Mouse (Mus musculus): ENCODE measurements around the gene Fahd1. TPM values are rescaled to one million over a fixed set of nuclear protein-coding genes. Genes with fewer than 3 reads are reported as not detected.
A peak's percentile ranks its signal among the peaks of the same experiment; 100 is the strongest.

The Fahd1 gene
- polyA plus RNA-seq, 1 experiment from 2014 or later: 36.5 TPM

- peak overlapping the region; percentile 99 for H3K4me2 ChIP-seq (ENCODE audit: low read depth, low read length)
- peak overlapping the region; percentile 96 for H3K9ac ChIP-seq (ENCODE audit: low read length)
- no peaks in the 10 kb centered on the region for H3K9me3 ChIP-seq (replicated peaks; ENCODE audit: control insufficient read depth, low read length)
- WGBS: 9% methylated on average over 31 of the region's 31 CpGs
- H3K36me3 ChIP-seq (ENCODE audit: control insufficient read depth, insufficient read depth, low read length): peaks cover 14% of the 10 kb centered on the region
- H3K4me3 ChIP-seq (replicated peaks; ENCODE audit: low read length): peak overlapping the region; percentile 79
- no peaks in the 10 kb centered on the region for H3K27me3 ChIP-seq (ENCODE audit: control insufficient read depth, insufficient read depth, low read length)
- H3K27ac ChIP-seq (ENCODE audit: low read length): peak overlapping the region; percentile 91
- peak; percentile 2; the same call in 1 of the 2 replicates for ATAC-seq (ENCODE audit: insufficient read depth, low FRiP score)
- H3K4me1 ChIP-seq (ENCODE audit: control insufficient read depth, insufficient read depth, low read length): peaks cover 24% of the 10 kb centered on the region
Measured at GRCm38 (mm10) chr17:24894061-24894994, 44.2 kb upstream of the Fahd1 start.

GRCm38 (mm10) chr17:24893276-24893675 lies 43.1 kb upstream of the Fahd1 start:
- Histone ChIP-seq H3K4me2 (ENCODE audit: low read depth, low read length) (no peak overlapping the region), H3K27me3 (ENCODE audit: control insufficient read depth, insufficient read depth, low read length) (no peaks in the 10 kb centered on the region), H3K4me3 (replicated peaks; ENCODE audit: low read length) (no peak overlapping the region), H3K9me3 (replicated peaks; ENCODE audit: control insufficient read depth, low read length) (no peaks in the 10 kb centered on the region), H3K36me3 (ENCODE audit: control insufficient read depth, insufficient read depth, low read length) (peaks cover 14% of the 10 kb centered on the region), H3K27ac (ENCODE audit: low read length) (no peak overlapping the region), H3K9ac (ENCODE audit: low read length) (no peak overlapping the region), H3K4me1 (ENCODE audit: control insufficient read depth, insufficient read depth, low read length) (peaks cover 24% of the 10 kb centered on the region)
- ATAC-seq (ENCODE audit: insufficient read depth, low FRiP score): no peak
- whole genome bisulfite sequencing: 91% methylated on average over 2 of the region's 2 CpGs

GRCm38 (mm10) chr17:24892785-24893184 lies 42.6 kb upstream of the Fahd1 start:
- no peaks in the 10 kb centered on the region for H3K9me3 ChIP-seq (replicated peaks; ENCODE audit: control insufficient read depth, low read length)
- no peak overlapping the region for H3K4me3 ChIP-seq (replicated peaks; ENCODE audit: low read length)
- no peak for ATAC-seq (ENCODE audit: insufficient read depth, low FRiP score)
- 88% methylated on average over 12 of the region's 12 CpGs for WGBS
- H3K27me3 ChIP-seq (ENCODE audit: control insufficient read depth, insufficient read depth, low read length): no peaks in the 10 kb centered on the region
- peaks cover 14% of the 10 kb centered on the region for H3K36me3 ChIP-seq (ENCODE audit: control insufficient read depth, insufficient read depth, low read length)
- no peak overlapping the region for H3K27ac ChIP-seq (ENCODE audit: low read length)
- no peak overlapping the region for H3K9ac ChIP-seq (ENCODE audit: low read length)
- peaks cover 28% of the 10 kb centered on the region for H3K4me1 ChIP-seq (ENCODE audit: control insufficient read depth, insufficient read depth, low read length)
- no peak overlapping the region for H3K4me2 ChIP-seq (ENCODE audit: low read depth, low read length)

GRCm38 (mm10) chr17:24891321-24891720 lies 41.2 kb upstream of the Fahd1 start:
- Histone ChIP-seq H3K36me3 (ENCODE audit: control insufficient read depth, insufficient read depth, low read length) (peaks cover 14% of the 10 kb centered on the region), H3K27me3 (ENCODE audit: control insufficient read depth, insufficient read depth, low read length) (no peaks in the 10 kb centered on the region), H3K4me3 (replicated peaks; ENCODE audit: low read length) (no peak overlapping the region), H3K9ac (ENCODE audit: low read length) (no peak overlapping the region), H3K27ac (ENCODE audit: low read length) (no peak overlapping the region), H3K4me1 (ENCODE audit: control insufficient read depth, insufficient read depth, low read length) (peaks cover 27% of the 10 kb centered on the region), H3K4me2 (ENCODE audit: low read depth, low read length) (no peak overlapping the region), H3K9me3 (replicated peaks; ENCODE audit: control insufficient read depth, low read length) (no peaks in the 10 kb centered on the region)
- 92% methylated on average over 13 of the region's 13 CpGs for WGBS
- ATAC-seq (ENCODE audit: insufficient read depth, low FRiP score): no peak

- Histone ChIP-seq H3K4me2 (ENCODE audit: low read depth, low read length) (no peak overlapping the region), H3K27ac (ENCODE audit: low read length) (no peak overlapping the region), H3K4me3 (replicated peaks; ENCODE audit: low read length) (no peak overlapping the region), H3K36me3 (ENCODE audit: control insufficient read depth, insufficient read depth, low read length) (peaks cover 14% of the 10 kb centered on the region), H3K4me1 (ENCODE audit: control insufficient read depth, insufficient read depth, low read length) (peaks cover 24% of the 10 kb centered on the region), H3K9me3 (replicated peaks; ENCODE audit: control insufficient read depth, low read length) (no peaks in the 10 kb centered on the region), H3K27me3 (ENCODE audit: control insufficient read depth, insufficient read depth, low read length) (no peaks in the 10 kb centered on the region), H3K9ac (ENCODE audit: low read length) (no peak overlapping the region)
- 84% methylated on average over 19 of the region's 19 CpGs for WGBS
- ATAC-seq (ENCODE audit: insufficient read depth, low FRiP score): no peak
Measured at GRCm38 (mm10) chr17:24890151-24891092, 40.3 kb upstream of the Fahd1 start.

- H3K4me1 ChIP-seq (ENCODE audit: control insufficient read depth, insufficient read depth, low read length): peaks cover 21% of the 10 kb centered on the region
- no peak overlapping the region for H3K4me2 ChIP-seq (ENCODE audit: low read depth, low read length)
- H3K27ac ChIP-seq (ENCODE audit: low read length): no peak overlapping the region
- H3K27me3 ChIP-seq (ENCODE audit: control insufficient read depth, insufficient read depth, low read length): no peaks in the 10 kb centered on the region
- 86% methylated on average over 3 of the region's 3 CpGs for WGBS
- H3K4me3 ChIP-seq (replicated peaks; ENCODE audit: low read length): no peak overlapping the region
- H3K9ac ChIP-seq (ENCODE audit: low read length): no peak overlapping the region
- no peak for ATAC-seq (ENCODE audit: insufficient read depth, low FRiP score)
- H3K9me3 ChIP-seq (replicated peaks; ENCODE audit: control insufficient read depth, low read length): no peaks in the 10 kb centered on the region
- peaks cover 14% of the 10 kb centered on the region for H3K36me3 ChIP-seq (ENCODE audit: control insufficient read depth, insufficient read depth, low read length)
Measured at GRCm38 (mm10) chr17:24888862-24889261, 38.7 kb upstream of the Fahd1 start.

GRCm38 (mm10) chr17:24887291-24888080 lies 37.3 kb upstream of the Fahd1 start:
- Histone ChIP-seq H3K36me3 (ENCODE audit: control insufficient read depth, insufficient read depth, low read length) (peaks cover 8% of the 10 kb centered on the region; the same call in 1 of the 2 replicates), H3K4me1 (ENCODE audit: control insufficient read depth, insufficient read depth, low read length) (peaks cover 18% of the 10 kb centered on the region), H3K4me2 (ENCODE audit: low read depth, low read length) (peak overlapping the region; percentile 98), H3K27ac (ENCODE audit: low read length) (no peak overlapping the region), H3K4me3 (replicated peaks; ENCODE audit: low read length) (peak overlapping the region; percentile 94), H3K9ac (ENCODE audit: low read length) (peak overlapping the region; percentile 90), H3K27me3 (ENCODE audit: control insufficient read depth, insufficient read depth, low read length) (no peaks in the 10 kb centered on the region), H3K9me3 (replicated peaks; ENCODE audit: control insufficient read depth, low read length) (no peaks in the 10 kb centered on the region)
- WGBS: 60% methylated on average over 18 of the region's 18 CpGs
- no peak for ATAC-seq (ENCODE audit: insufficient read depth, low FRiP score)

- Histone ChIP-seq H3K9me3 (replicated peaks; ENCODE audit: control insufficient read depth, low read length) (no peaks in the 10 kb centered on the region), H3K36me3 (ENCODE audit: control insufficient read depth, insufficient read depth, low read length) (peaks cover 8% of the 10 kb centered on the region; the same call in 1 of the 2 replicates), H3K9ac (ENCODE audit: low read length) (peak overlapping the region; percentile 90), H3K4me3 (replicated peaks; ENCODE audit: low read length) (peak overlapping the region; percentile 94), H3K27ac (ENCODE audit: low read length) (peak overlapping the region; percentile 64), H3K27me3 (ENCODE audit: control insufficient read depth, insufficient read depth, low read length) (no peaks in the 10 kb centered on the region), H3K4me2 (ENCODE audit: low read depth, low read length) (peak overlapping the region; percentile 98), H3K4me1 (ENCODE audit: control insufficient read depth, insufficient read depth, low read length) (peaks cover 18% of the 10 kb centered on the region)
- 1% methylated on average over 18 of the region's 18 CpGs for WGBS
- peak; percentile 6; the same call in 1 of the 2 replicates for ATAC-seq (ENCODE audit: insufficient read depth, low FRiP score)
Measured at GRCm38 (mm10) chr17:24886932-24887271, 36.7 kb upstream of the Fahd1 start.

All from stomach, embryonic 16.5 days (tissue).